Mouse (Mus musculus) erythroblast, adult 5-6 weeks (primary cell): Measurements from ENCODE around the gene Olfr96. TPM values are rescaled to one million over a fixed set of nuclear protein-coding genes. Genes with fewer than 3 reads are reported as not detected.

Experiments used
- ATAC-seq: replicated peaks from 2 replicates; pipeline ENCODE4 v1.8.0; 2016; ENCODE audit warnings: moderate number of reproducible peaks, mild to moderate bottlenecking, moderate TSS enrichment, inconsistent platforms; ENCODE audit not compliant: poor library complexity, low FRiP score, severe bottlenecking
- total RNA-seq, 2 experiments: library from RNA; stranded (forward) in 1 of 2; stranded (reverse) in 1 of 2; fragments of 150-400 nt in 1 of 2; fragments of 200-764, 138-1000 nt in 1 of 2; gene quantifications; 2 replicates each; pipeline versions ENCODE4 v1.2.3 to v1.2.4; 2015 to 2017; ENCODE audit warnings: low replicate concordance in 2 of 2

Gene Olfr96
- total RNA-seq, 2 experiments from 2014 or later: not detected

- peak; percentile 87 for ATAC-seq
These were observed 50.2 kb downstream of the Olfr96 start, which contains the start of gene H2-M3 for GRCm38 (mm10) chr17:37270058-37270701. TSS of gene H2-M3 (plus strand) at chr17:37270220.

- peak; percentile 69 for ATAC-seq
These were observed 50.8 kb downstream of the Olfr96 start for GRCm38 (mm10) chr17:37270702-37271092.

GRCm38 (mm10) chr17:37275626-37276248, 55.8 kb downstream of the Olfr96 start:
- ATAC-seq: no peak

Other genes starting within 250 kb of the Olfr96 start
- gene 2410137M14Rik, start 238.9 kb upstream of the Olfr96 start, total RNA-seq (2015; ENCODE audit: low replicate concordance): not detected in 2 replicates
- gene 2410137M14Rik, start 238.9 kb upstream of the Olfr96 start, total RNA-seq (2017; ENCODE audit: low replicate concordance): not detected in 2 replicates
- gene H2-M5, start 230.6 kb upstream of the Olfr96 start, total RNA-seq (2015; ENCODE audit: low replicate concordance): not detected in 2 replicates
- gene H2-M5, start 230.6 kb upstream of the Olfr96 start, total RNA-seq (2017; ENCODE audit: low replicate concordance): not detected in 2 replicates
- not detected in 2 replicates for gene Zfp57, start 219.0 kb upstream of the Olfr96 start, total RNA-seq (2015; ENCODE audit: low replicate concordance)
- not detected in 2 replicates for gene Zfp57, start 219.0 kb upstream of the Olfr96 start, total RNA-seq (2017; ENCODE audit: low replicate concordance)
- gene Mog, start 196.7 kb upstream of the Olfr96 start, total RNA-seq (2015; ENCODE audit: low replicate concordance): not detected in 2 replicates
- not detected in 2 replicates for gene Mog, start 196.7 kb upstream of the Olfr96 start, total RNA-seq (2017; ENCODE audit: low replicate concordance)
- gene Gabbr1, start 174.2 kb upstream of the Olfr96 start, total RNA-seq (2015; ENCODE audit: low replicate concordance): 0.42 and 1.2 TPM in 2 replicates
- gene Gabbr1, start 174.2 kb upstream of the Olfr96 start, total RNA-seq (2017; ENCODE audit: low replicate concordance): 0.85 and 1.1 TPM in 2 replicates
- gene Olfr90, start 131.6 kb upstream of the Olfr96 start, total RNA-seq (2015; ENCODE audit: low replicate concordance): not detected in 2 replicates
- not detected in 2 replicates for gene Olfr90, start 131.6 kb upstream of the Olfr96 start, total RNA-seq (2017; ENCODE audit: low replicate concordance)
- not detected in 2 replicates for gene Olfr91, start 121.9 kb upstream of the Olfr96 start, total RNA-seq (2015; ENCODE audit: low replicate concordance)
- gene Olfr91, start 121.9 kb upstream of the Olfr96 start, total RNA-seq (2017; ENCODE audit: low replicate concordance): not detected in 2 replicates
- gene Olfr92, start 100.1 kb upstream of the Olfr96 start, total RNA-seq (2015; ENCODE audit: low replicate concordance): not detected in 2 replicates
- not detected in 2 replicates for gene Olfr92, start 100.1 kb upstream of the Olfr96 start, total RNA-seq (2017; ENCODE audit: low replicate concordance)
- gene Olfr93, start 58.7 kb upstream of the Olfr96 start, total RNA-seq (2015; ENCODE audit: low replicate concordance): not detected in 2 replicates
- gene Olfr93, start 58.7 kb upstream of the Olfr96 start, total RNA-seq (2017; ENCODE audit: low replicate concordance): not detected in 2 replicates
- 5.4 TPM in 1 of 2 replicates, not detected in the other for gene Ubd, start 26.3 kb upstream of the Olfr96 start, total RNA-seq (2015; ENCODE audit: low replicate concordance)
- gene Ubd, start 26.3 kb upstream of the Olfr96 start, total RNA-seq (2017; ENCODE audit: low replicate concordance): 1.7 and 4.7 TPM in 2 replicates
- not detected in 2 replicates for gene Olfr94, start 19.2 kb upstream of the Olfr96 start, total RNA-seq (2015; ENCODE audit: low replicate concordance)
- not detected in 2 replicates for gene Olfr94, start 19.2 kb upstream of the Olfr96 start, total RNA-seq (2017; ENCODE audit: low replicate concordance)
- gene Olfr95, start 7.0 kb upstream of the Olfr96 start, total RNA-seq (2015; ENCODE audit: low replicate concordance): not detected in 2 replicates
- gene Olfr95, start 7.0 kb upstream of the Olfr96 start, total RNA-seq (2017; ENCODE audit: low replicate concordance): not detected in 2 replicates
- gene Olfr97, start 17.2 kb downstream of the Olfr96 start, total RNA-seq (2015; ENCODE audit: low replicate concordance): not detected in 2 replicates
- gene Olfr97, start 17.2 kb downstream of the Olfr96 start, total RNA-seq (2017; ENCODE audit: low replicate concordance): not detected in 2 replicates
- not detected in 2 replicates for gene Olfr98, start 43.6 kb downstream of the Olfr96 start, total RNA-seq (2015; ENCODE audit: low replicate concordance)
- not detected in 2 replicates for gene Olfr98, start 43.6 kb downstream of the Olfr96 start, total RNA-seq (2017; ENCODE audit: low replicate concordance)
- gene H2-M3, start 50.1 kb downstream of the Olfr96 start, total RNA-seq (2015; ENCODE audit: low replicate concordance): not detected in 2 replicates
- 2.9 and 3.3 TPM in 2 replicates for gene H2-M3, start 50.1 kb downstream of the Olfr96 start, total RNA-seq (2017; ENCODE audit: low replicate concordance)
- gene Olfr99, start 63.3 kb downstream of the Olfr96 start, total RNA-seq (2015; ENCODE audit: low replicate concordance): not detected in 2 replicates
- gene Olfr99, start 63.3 kb downstream of the Olfr96 start, total RNA-seq (2017; ENCODE audit: low replicate concordance): 1.7 TPM in 1 of 2 replicates, not detected in the other
- gene Olfr101, start 84.2 kb downstream of the Olfr96 start, total RNA-seq (2015; ENCODE audit: low replicate concordance): not detected in 2 replicates
- gene Olfr101, start 84.2 kb downstream of the Olfr96 start, total RNA-seq (2017; ENCODE audit: low replicate concordance): not detected in 2 replicates
- not detected in 2 replicates for gene Olfr102, start 96.9 kb downstream of the Olfr96 start, total RNA-seq (2015; ENCODE audit: low replicate concordance)
- not detected in 2 replicates for gene Olfr102, start 96.9 kb downstream of the Olfr96 start, total RNA-seq (2017; ENCODE audit: low replicate concordance)
- gene Olfr103, start 119.6 kb downstream of the Olfr96 start, total RNA-seq (2015; ENCODE audit: low replicate concordance): not detected in 2 replicates
- not detected in 2 replicates for gene Olfr103, start 119.6 kb downstream of the Olfr96 start, total RNA-seq (2017; ENCODE audit: low replicate concordance)
- gene Olfr104-ps, start 139.4 kb downstream of the Olfr96 start, total RNA-seq (2015; ENCODE audit: low replicate concordance): not detected in 2 replicates
- not detected in 2 replicates for gene Olfr104-ps, start 139.4 kb downstream of the Olfr96 start, total RNA-seq (2017; ENCODE audit: low replicate concordance)
- not detected in 2 replicates for gene Olfr105-ps, start 158.9 kb downstream of the Olfr96 start, total RNA-seq (2015; ENCODE audit: low replicate concordance)
- not detected in 2 replicates for gene Olfr105-ps, start 158.9 kb downstream of the Olfr96 start, total RNA-seq (2017; ENCODE audit: low replicate concordance)
- gene Olfr106-ps, start 170.2 kb downstream of the Olfr96 start, total RNA-seq (2015; ENCODE audit: low replicate concordance): not detected in 2 replicates
- gene Olfr106-ps, start 170.2 kb downstream of the Olfr96 start, total RNA-seq (2017; ENCODE audit: low replicate concordance): not detected in 2 replicates
- not detected in 2 replicates for gene Olfr107, start 179.1 kb downstream of the Olfr96 start, total RNA-seq (2015; ENCODE audit: low replicate concordance)
- gene Olfr107, start 179.1 kb downstream of the Olfr96 start, total RNA-seq (2017; ENCODE audit: low replicate concordance): 0.56 TPM in 1 of 2 replicates, not detected in the other
- gene Olfr108, start 225.3 kb downstream of the Olfr96 start, total RNA-seq (2015; ENCODE audit: low replicate concordance): not detected in 2 replicates
- gene Olfr108, start 225.3 kb downstream of the Olfr96 start, total RNA-seq (2017; ENCODE audit: low replicate concordance): not detected in 2 replicates
- gene Olfr109, start 238.8 kb downstream of the Olfr96 start, total RNA-seq (2015; ENCODE audit: low replicate concordance): not detected in 2 replicates
- not detected in 2 replicates for gene Olfr109, start 238.8 kb downstream of the Olfr96 start, total RNA-seq (2017; ENCODE audit: low replicate concordance)